Mouse (Mus musculus): ENCODE results near the gene Bud13.
"Not testable (repeated sequence)": the region's sequence is repeated elsewhere in the genome, so short reads cannot be mapped to it uniquely, and the experiment has no call there.

Bud13 gene

DNA sequence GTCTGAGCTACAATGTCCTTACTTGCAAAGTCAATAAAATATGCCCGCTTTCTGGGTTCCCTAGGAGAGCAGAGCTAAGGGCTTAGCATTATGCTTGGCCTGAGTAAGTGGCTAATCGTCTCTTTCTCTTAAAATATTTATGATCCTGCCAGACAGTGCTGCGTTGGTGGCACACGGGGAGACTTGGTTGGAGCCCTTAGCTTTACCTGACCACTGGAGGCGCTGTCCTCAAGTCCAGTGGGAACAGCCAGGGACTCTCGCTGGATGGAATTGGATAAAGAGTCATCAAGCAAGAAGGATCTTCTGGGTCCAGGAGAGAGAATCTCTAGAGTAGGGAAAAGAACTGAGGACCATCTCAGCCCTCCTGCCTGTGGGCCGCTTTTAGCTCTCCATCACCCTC is 26.3 kb downstream of the Bud13 start:
- no peak for DNase-seq

DNA sequence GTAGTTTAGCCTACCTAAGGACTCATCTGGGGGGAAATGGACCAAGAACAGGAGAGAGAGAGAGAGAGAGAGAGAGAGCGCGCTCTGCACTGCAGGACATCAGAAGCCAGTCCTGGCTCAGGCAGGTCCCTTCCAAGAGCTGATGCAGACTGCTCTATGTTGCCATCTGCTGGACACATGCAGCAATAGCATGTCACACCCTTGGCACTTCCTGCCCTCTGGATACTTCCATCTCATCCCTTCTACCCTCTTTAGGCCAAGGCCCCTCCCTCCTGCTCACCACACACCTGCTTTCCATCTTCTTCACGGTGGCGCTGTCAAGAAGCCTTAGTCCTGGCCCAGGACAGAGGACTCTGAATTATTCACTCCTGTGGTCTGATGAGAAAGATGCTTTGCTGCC is 31.7 kb downstream of the Bud13 start:
- DNase-seq: peak; percentile 65

DNA sequence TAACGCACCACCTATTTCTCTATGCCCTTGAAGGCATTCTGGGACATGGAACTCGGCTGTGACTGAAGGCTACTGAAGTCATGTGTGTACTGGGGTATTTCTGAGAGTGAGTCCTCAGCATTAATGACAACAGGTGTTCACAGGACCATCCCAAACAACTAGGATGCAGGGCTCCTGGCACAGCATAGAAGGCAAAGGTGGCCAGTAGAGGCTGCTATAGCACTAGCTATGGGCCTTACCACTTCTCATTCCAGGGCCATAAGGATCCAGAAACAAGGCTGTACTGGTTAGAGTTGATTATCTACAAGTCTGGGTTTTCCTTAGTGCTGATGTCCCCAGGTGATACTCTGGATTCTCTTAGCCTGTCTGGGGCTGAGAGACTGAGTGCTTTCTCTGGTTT is 32.1 kb downstream of the Bud13 start:
- no peak for DNase-seq

GRCm38 (mm10) chr9:46315807-46316365 is 33.1 kb downstream of the Bud13 start:
- no peak for DNase-seq

DNA sequence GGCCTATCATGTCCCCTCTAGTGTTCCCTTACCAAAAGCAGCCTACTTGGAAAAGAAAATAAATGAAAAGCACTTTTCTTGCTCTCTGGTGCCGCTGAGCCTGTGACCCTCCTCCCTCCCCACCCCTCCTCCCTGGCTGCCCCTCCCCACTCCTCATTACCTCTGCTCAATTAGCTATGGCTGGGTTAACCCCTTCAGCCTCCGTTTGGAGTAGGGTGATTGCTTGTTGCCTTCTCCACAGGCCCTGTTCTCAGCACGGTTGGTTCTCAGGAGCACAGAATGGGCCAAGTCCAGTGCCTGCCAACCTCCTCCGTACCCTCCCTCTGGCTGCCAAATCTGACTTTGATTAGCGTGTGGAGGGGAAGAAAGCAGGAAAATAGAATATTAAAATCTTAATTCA is 33.6 kb downstream of the Bud13 start:
- no peak for DNase-seq

GRCm38 (mm10) chr9:46316909-46317308 is 34.1 kb downstream of the Bud13 start:
- DNase-seq: no peak

DNA sequence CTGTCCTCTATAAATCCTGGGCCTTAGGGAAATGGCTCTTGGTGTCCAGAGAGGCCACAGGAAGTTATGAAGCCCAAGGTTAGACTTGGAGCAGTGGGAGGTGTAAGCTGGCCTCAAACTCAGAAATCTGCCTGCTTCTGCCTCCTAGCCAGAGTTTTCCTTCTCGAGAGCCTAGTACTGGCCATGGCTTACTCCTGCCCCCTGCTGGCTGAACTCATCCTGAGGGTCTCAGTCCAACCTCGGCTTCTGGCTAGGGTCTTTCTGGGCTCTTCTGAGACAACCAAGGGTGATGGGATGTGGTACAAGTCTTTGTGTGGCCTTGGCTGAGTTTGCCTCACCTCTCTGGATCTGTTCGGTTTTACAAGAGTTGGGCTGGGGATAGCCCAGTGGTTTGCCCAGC is 35.1 kb downstream of the Bud13 start:
- no peak for DNase-seq

DNA sequence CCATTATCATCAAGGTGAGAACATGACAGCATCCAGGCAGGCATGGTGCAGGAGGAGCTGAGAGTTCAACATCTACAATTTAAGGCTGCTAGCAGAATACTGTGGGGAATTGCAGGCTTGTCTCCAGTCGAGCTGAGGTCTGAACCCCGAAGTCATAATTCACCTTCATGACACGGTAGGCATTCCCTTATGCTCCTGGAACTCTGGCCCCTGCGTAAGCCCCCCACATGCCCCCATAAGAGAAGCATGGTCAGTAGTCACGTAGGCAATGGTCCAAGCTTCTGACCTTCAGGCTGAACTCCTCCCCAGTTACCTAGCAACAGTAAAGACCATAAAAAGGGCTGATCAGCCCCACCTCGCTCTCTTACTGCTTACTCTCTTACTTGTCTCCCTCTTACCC is 37.1 kb downstream of the Bud13 start, which contains the start of gene 4931429L15Rik:
4931429L15Rik (minus strand) TSS at position 101 of the 400 bp plus-strand sequence.
- DNase-seq: not testable (repeated sequence)

DNA sequence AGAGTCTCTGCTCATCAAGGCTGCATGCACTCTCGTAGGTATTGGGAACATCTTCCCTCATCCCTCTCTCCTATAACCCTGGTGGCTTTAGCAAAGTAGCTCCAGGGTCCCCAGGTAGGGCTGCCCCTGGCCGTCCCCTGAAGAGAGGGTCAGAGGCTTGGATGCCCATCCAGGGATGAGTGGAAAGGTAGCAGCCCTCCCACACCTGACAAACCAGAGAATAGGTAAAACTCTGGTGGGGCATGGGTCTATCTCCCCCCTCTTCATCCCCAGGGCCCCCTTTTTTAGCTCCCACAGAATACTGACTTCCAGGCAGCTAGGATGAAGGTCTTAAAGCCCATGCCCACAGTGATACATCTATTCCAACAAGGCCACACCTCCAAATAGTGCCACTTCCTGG is 37.7 kb downstream of the Bud13 start:
- DNase-seq: no peak

DNA sequence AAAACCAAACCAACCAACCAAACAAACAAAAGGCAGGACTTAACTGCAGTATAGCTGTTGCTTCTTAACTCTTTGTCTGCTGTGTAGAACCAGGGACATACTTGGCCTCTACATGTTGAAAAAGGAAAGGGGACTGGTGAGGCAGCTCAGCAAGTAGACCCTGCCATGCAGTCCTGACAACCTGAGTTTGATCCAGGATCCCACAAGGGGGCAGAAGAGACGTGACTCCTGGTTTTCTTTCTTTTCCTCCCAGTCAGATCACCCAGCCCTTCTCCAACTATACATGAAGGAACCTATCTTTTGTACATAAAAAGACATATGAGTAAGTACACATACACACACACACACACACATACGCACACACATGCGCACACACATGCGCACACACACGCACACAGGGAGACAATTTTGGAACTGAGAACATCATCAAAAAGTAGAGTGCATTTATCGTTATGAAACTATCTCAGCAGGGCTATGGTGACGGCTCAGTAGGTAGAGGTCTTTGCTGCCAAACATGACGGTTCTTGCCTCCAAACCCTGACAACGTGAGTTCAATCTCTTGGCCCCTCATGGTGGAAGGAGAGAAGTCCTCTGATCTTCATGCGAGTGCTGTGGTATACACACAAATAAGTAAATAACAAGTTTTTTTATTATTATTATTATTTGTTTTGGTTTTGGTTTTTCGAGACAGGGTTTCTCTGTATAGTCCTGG is 44.0 kb downstream of the Bud13 start:
- DNase-seq: no peak

GRCm38 (mm10) chr9:46327706-46328571 is 45.1 kb downstream of the Bud13 start:
- DNase-seq: peak; percentile 43

DNA sequence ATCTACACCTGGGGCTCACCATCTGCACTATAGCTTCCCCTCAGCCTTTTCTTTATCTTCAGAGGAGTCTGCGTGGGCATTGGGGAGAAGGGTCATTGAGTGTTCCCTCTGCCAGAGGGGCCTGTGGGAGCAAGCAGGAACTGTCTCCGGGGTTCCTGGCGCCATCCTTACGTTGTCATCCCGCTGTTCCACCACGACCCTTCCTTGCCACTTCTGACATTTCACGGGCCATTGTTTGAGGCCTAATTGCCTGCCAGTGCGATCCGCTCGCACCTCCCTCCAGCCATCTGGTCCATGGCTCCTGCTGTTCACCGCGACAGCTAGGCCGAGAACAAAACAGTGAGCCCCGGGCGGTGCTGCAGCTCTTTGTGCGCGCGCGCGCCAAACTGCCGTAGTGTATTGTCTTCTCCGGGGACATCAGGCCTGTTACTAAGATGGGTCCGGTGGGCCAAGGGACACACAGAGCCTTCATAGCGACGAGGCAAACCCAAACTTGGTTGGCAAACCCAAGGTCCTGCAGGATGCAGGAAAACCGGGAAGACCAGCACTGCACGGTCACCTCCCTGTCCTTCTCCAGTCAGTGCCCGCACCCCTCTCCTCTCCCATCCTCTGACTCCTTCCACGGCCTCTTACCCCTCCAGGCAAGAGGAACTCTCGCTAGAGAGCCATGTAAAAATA is 45.9 kb downstream of the Bud13 start:
- DNase-seq: peak; percentile 42

GRCm38 (mm10) chr9:46329250-46329648 is 46.4 kb downstream of the Bud13 start:
- peak; percentile 23 for DNase-seq

GRCm38 (mm10) chr9:46329801-46330585 is 47.2 kb downstream of the Bud13 start:
- no peak for DNase-seq

DNA sequence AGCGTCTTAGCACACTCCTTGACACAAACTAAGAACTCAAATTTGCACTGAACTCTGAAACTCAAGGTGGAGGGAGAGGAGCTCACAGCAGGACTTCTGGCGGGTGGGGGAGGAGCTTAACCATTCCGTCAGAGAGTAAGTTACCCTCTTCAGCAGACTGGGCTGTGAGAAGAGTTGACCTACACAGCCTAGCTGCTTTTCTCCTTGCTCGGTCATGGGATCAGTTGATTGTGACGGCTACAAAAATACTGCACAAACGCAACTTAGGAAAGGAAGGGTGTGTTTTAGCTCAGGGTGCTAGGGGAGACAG is 47.7 kb downstream of the Bud13 start:
- DNase-seq: no peak

- DNase-seq: no peak
Measured at GRCm38 (mm10) chr9:46331301-46331700, 48.5 kb downstream of the Bud13 start.

DNA sequence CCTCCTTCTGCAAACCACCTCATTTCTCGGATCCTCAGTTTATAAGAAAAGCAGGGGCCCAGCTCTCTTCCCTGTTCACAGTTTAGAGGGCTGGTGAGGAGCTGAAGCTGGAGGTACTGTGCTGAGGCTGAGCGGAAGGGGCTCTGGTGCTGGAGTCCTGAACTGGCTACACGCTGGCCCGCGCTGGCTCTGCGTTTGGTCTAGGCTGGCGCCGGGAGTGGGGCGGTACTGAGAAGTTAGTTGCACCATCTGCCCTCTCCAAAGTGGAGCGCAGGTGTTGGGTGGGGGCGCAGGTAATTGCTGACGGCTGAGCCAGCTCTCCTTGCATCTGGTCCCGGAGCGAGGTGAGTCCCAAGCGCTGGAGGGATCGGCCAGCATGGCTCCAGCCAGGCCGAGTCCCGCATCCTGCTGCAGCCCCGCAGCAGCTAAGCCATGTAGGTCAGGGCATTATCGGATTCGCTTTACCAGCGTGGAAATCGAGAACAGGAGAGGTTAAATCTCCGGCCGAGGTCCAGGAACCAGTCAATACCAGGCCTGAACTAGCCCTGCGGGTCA is 51.7 kb downstream of the Bud13 start:
- DNase-seq: no peak

GRCm38 (mm10) chr9:46335461-46335995 is 52.7 kb downstream of the Bud13 start:
- DNase-seq: no peak

DNA sequence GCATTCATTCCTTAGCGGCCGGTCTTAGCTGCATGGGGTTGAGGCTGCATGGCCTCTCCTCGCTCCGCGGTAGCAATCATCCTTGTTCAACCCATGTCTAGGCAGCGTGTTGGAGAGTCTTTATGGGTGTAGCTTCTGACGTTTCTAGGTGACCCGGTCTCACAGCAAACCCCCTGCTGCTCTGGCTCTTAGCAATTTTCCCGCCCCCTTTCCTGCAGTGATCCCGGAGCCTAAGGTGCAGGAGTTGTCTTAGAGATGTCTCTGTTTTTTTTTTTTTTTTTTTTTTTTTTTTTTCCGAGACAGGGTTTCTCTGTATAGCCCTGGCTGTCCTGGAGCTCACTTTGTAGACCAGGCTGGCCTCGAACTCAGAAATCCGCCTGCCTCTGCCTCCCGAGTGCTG is 53.5 kb downstream of the Bud13 start:
- DNase-seq: not testable (repeated sequence)

- no peak for DNase-seq
Measured at GRCm38 (mm10) chr9:46337331-46337730, 54.5 kb downstream of the Bud13 start.

DNA sequence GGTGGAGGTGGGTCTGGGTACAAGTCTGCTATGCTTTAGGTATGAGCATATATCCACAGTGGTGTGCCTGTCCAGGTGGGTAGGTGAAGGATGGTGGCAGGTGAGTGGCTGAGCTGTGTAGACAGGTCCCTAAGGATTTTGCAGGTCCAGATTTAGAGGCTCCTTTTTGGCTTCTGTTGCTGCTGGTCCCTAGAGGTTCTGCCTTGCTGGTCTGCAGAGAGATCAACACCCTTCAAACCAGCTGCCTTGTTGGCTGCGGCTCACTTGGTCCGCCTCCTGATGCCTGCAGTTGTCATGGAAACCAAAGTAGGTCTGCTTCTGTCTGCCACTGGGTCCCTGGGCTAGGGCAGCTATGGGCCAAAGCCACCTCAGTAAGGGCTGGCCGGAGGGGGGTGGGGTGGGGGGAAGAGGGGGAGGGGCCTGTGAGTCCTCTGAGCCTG is 55.1 kb downstream of the Bud13 start:
- no peak for DNase-seq

- no peak for DNase-seq
Measured at GRCm38 (mm10) chr9:46338384-46338783, 55.6 kb downstream of the Bud13 start.
